Mouse (Mus musculus) cortical plate, adult 2 months (tissue): Measurements from ENCODE around the gene Dip2a. TPM values are rescaled to one million over a fixed set of nuclear protein-coding genes. Genes with fewer than 3 reads are reported as not detected.

Experiments
- H3K27ac ChIP-seq: fragments of 200-500 bp; 2 replicates; pipeline ENCODE4 v1.5.1; 2012; ENCODE audit warnings: low read length, control low read depth, inconsistent platforms; ENCODE audit not compliant: insufficient read depth
- H3K4me1 ChIP-seq: fragments of 200-500 bp; 2 replicates; pipeline ENCODE4 v1.6.1; 2011; ENCODE audit warnings: low read length; ENCODE audit not compliant: control insufficient read depth, insufficient read depth
- H3K4me3 ChIP-seq: fragments of 200-500 bp; 2 replicates; pipeline ENCODE4 v1.5.1; 2011; ENCODE audit warnings: mild to moderate bottlenecking, low read length, control low read depth; ENCODE audit not compliant: insufficient read depth
- CTCF ChIP-seq: fragments of 200-500 bp; IDR thresholded peaks from 2 replicates; pipeline ENCODE4 v1.5.1; 2011; ENCODE audit warnings: mild to moderate bottlenecking, control low read depth, low read length; ENCODE audit not compliant: insufficient read depth; ENCODE audit errors: extremely low read depth
- POLR2A ChIP-seq: fragments of 200-500 bp; IDR thresholded peaks from 2 replicates; pipeline ENCODE4 v1.6.1; 2011; ENCODE audit warnings: mild to moderate bottlenecking, low read length, control low read depth; ENCODE audit not compliant: insufficient read depth; ENCODE audit errors: extremely low read depth
- polyA plus RNA-seq: library from polyadenylated mRNA; depleted of rRNA; stranded (reverse); fragments of >200 nt; gene quantifications from 2 replicates; pipeline ENCODE4 v1.2.3, GENCODE M21; 2012; rRNA removed

Gene Dip2a
- polyA plus RNA-seq, result 48.7 and 49.2 TPM in 2 replicates

DNA sequence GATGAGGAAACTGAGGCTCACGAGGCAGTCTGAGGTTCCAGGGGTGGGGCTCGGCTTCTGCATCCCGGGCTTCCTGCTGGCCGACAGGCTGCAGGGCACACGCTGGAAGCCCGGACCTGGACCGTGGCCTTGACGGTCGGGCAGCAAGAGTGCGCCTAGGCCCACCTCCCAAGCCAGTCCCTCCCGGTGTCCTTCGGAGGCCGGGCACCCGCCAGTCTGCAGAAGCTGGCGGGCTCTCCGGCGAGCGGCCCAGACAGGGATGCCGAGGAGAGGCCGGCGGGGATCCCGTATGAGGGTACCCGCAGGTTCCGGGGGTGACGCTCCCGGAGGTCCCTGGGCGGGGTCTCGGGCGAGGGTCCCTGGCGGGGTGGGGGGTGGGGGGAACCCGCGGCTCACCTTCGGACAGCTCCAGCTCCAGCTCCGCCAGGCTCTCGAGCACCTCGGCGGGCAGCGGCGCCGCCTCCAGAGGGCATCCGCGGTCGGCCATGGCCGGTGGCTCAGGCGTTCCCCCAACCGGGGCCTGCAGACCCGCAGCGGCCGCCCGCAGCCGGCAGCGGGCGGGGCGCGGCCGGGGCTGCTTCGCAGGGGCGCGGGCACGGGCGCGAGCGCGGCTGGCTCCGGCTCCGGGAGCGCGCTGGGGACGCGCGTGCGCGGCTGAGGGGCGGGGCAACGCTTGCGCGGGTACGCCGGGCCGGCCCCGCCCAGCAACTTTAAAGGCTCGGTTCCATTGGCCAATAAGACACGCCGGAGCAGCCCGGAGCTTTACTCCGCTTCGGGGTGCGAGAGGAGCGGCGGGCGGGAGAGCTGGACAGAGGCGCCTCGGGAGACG is at the start of gene Dip2a:
Gene Dip2a (minus strand): TSS at position 581 of the 829 bp plus-strand sequence.
- Histone ChIP-seq H3K27ac (peak within 1 kb of the TSS; percentile 86), H3K4me1 (peaks cover 3% of the 10 kb centered on the region; the same call in 1 of the 2 replicates), H3K4me3 (peak within 1 kb of the TSS; percentile 91)
- TF ChIP-seq POLR2A, result peak; percentile 63; the same call in 1 of the 2 replicates
- no peak for TF ChIP-seq CTCF

DNA sequence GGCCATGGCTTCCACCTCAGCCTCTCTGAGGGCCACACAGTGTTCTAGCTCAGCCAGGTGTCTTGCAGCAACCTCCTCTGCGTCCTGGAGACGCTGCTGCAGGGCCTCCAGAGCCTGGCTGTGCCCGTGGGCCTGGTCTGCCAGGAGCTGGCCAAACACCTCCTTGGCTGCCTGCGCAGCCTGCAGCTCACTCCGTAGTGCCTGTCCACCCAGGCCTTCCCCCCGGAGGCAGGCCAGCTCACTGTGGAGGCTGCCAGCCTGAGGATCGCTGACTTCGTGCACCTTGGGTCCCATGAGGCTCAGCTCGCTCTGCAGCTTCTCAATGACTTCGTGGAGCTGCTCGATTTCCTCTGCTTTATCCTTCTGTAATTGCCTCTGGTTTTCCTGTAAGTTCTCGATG is 47.5 kb upstream of the Dip2a start:
- Histone ChIP-seq H3K27ac (no peak overlapping the region), H3K4me3 (no peak overlapping the region), H3K4me1 (no peaks in the 10 kb centered on the region)
- TF ChIP-seq CTCF, result no peak

DNA sequence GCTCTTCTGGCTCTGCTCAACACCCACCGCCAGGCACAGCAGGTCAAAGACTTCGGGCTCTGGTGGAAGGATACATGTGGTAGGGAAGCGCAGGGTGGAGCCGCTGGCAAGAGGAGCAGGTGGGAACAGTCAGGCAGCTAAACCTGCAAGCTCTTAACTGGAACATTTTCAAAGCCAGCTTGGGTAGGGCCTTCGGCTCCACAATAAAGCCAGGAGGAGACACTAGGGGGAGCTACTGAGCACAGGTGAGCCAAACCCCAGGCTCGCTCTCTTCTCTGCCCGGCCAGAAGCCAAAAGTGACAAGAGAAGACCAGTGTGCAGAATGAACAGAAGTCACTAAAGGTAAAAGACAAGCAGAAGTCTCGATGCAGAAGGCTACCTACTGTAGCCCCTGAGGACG is 46.7 kb upstream of the Dip2a start:
- H3K4me3 ChIP-seq, result no peak overlapping the region
- peak; percentile 55 for TF ChIP-seq CTCF
- no peak for TF ChIP-seq POLR2A
- H3K27ac ChIP-seq, result no peak overlapping the region
- no peaks in the 10 kb centered on the region for H3K4me1 ChIP-seq

DNA sequence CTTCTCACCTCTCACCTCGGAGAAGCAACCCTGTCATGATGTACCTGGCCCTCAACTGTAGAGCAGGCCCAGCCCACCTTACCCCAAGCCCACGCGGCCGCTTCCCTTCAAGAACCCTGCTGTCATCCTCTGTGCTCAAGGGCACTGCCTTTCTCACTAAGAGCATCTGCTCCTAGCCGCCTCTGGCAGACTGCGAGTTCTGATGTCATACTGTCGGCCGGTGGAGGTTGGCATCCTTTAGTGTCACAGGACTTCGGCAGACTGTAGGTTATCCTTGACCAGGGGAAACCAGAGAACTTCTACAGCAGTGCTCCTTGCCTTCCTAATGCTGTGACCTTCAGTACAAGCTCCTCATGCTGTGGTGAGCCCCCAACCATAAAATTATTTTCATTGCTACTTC is 46.1 kb upstream of the Dip2a start:
- H3K4me1 ChIP-seq, result no peaks in the 10 kb centered on the region
- TF ChIP-seq POLR2A, result no peak
- TF ChIP-seq CTCF, result no peak

DNA sequence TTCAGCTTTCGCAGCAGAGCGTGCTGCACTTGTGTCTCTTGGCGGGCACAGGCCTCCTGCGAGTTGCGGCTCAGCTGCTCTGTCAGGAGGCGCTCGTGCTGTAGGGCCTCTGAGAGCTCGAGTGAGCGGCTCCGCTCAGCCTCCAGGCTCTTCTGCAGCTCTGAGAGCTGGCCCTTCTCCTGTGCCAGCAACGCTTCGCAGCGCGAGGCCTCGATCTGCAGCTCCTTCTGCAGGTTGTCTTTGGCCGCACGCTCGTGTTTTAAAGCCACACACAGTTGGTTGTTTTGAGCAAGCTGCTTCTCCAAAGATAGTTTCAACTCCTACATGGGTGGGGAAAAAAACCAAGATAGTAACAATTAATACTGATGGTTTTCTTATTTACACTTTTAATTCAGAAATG is 29.9 kb upstream of the Dip2a start:
- Histone ChIP-seq H3K4me3 (no peak overlapping the region), H3K27ac (no peak overlapping the region), H3K4me1 (peaks cover 3% of the 10 kb centered on the region; the same call in 1 of the 2 replicates)
- TF ChIP-seq POLR2A (no peak), CTCF (no peak)

More for the DNA sequence above, 46.1 kb upstream of the Dip2a start:
- Histone ChIP-seq H3K27ac (no peak overlapping the region), H3K4me3 (no peak overlapping the region)

DNA sequence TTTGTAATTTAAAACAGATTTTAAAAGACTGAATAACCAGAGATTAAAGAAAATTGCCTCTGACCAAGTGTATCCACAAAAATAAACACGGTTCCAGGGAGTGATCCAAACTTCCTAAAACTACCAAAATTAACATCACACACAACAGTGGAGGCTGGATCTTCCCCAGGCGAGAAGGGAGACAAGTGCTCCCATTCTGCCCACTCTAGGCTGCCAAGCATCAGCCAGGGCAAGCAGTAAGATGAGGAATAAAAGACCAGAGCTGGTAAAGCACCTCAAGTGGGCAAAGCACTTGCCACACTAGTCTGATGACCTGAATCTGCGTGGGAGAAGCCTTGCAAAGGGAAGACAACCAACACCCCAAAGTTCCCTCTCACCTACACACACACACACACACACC is 26.6 kb upstream of the Dip2a start:
- Histone ChIP-seq H3K4me3 (no peak overlapping the region), H3K4me1 (peaks cover 5% of the 10 kb centered on the region), H3K27ac (no peak overlapping the region)
- no peak for TF ChIP-seq CTCF
- TF ChIP-seq POLR2A, result no peak

DNA sequence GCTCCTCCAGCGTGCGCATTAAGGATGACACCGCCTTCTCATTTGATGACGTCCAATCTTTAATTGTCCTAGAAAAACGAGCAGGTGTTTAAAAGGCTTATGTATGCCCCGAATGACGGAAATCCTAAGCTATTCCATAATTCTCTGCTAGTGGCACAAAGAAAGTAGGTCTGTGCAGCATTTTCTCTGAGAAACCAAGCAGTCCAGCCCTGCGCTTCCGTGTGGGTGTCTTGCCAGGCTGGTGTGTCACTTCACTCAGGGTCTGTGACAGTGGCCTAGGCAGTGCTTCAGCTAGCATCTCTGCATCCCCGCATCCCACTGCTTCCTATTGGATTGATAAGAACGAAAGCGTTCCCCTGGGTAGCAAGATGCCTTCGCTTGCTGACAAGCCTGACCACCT is 23.7 kb upstream of the Dip2a start:
- TF ChIP-seq CTCF (no peak), POLR2A (no peak)
- Histone ChIP-seq H3K27ac (0 out of 2 replicates have a peak overlapping the region, but pooled peaks have one; percentile 30), H3K4me3 (no peak overlapping the region), H3K4me1 (peaks cover 5% of the 10 kb centered on the region)

DNA sequence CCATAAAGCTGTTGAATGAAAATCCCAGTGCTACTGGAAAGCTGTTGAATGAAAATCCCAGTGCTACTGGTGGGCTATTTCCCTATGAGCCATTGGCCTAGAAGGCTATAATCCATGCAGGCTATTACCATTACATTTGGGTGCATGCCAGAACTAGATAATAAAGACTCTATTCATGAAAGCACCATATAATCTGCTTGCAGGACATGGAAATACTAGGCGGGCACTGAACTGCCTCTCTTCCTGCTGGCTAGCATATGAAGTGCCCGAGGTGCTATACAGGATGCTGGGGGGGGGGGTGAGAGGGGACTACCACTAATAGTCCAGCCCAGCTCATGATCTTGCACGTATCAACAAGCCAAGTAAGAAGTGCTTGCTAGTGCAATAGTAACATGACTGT is 18.1 kb upstream of the Dip2a start:
- TF ChIP-seq CTCF (no peak), POLR2A (no peak)
- Histone ChIP-seq H3K27ac (no peak overlapping the region), H3K4me3 (no peak overlapping the region), H3K4me1 (no peaks in the 10 kb centered on the region)

DNA sequence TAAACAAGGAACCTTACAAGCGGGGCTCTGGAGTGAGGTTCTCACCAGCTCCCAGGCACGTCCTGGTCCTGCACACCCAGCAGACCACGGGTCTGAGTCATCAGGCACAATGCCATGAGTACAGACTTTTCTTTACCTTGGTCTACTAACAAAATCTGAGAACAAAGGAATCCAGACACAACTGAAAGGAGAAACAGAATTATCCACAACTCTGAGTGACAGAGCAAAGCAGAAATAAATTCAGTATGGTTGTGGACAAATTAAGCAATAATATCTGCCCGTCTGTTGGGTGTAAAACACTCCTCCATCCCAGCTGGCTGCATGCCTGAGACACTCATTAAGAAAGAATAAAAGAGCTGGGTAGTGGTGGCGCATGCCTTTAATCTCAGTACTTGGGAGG is 13.4 kb upstream of the Dip2a start:
- no peak overlapping the region for H3K27ac ChIP-seq
- H3K4me1 ChIP-seq, result no peaks in the 10 kb centered on the region
- TF ChIP-seq CTCF (no peak), POLR2A (no peak)
- no peak overlapping the region for H3K4me3 ChIP-seq

DNA sequence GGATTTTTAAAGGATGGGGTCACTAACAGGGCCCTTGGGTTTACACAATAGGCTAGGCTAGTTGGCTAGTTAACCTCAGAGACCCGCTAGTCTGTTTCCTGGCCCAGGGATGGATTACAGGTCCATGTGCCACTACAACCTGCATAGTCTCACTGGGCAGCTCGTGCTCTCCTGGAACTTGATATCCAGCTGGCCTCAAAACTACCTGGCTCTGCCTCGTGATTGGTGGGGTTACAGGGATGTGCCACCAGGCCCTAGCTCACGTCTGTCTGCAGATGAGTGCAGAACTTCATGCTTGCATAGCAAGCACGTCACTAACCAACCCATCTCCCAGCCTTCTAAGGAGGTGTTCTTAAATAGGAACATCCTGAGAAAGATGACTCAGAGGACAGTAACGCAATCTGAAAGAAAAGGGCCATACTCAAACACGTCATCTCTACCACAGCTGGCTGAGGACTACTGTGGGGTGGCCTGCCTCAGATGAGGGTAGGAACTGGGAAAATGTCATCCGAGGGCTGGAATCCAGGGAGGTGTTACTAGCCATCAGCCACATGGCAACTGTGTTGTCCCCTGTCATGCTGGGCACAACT is 12.3 kb upstream of the Dip2a start:
- Histone ChIP-seq H3K4me3 (no peak overlapping the region), H3K27ac (no peak overlapping the region), H3K4me1 (no peaks in the 10 kb centered on the region)
- TF ChIP-seq POLR2A (no peak), CTCF (no peak)
